Mouse (Mus musculus): ENCODE data around the gene Duoxa2. TPM values are rescaled to one million over a fixed set of nuclear protein-coding genes. Genes with fewer than 3 reads are reported as not detected.

Gene Duoxa2
- polyA plus RNA-seq, 1 experiment from 2014 or later = not detected

Other genes with a start within 250 kb of the Duoxa2 start
- gene Spg11, start 180.5 kb upstream of the Duoxa2 start, polyA plus RNA-seq (2014; fragmentation: Nextera tagmentation; extraction: Ambion mirVana) = 9.5 and 13.0 TPM in 2 replicates
- gene B2m, start 151.2 kb upstream of the Duoxa2 start, polyA plus RNA-seq (2014; fragmentation: Nextera tagmentation; extraction: Ambion mirVana) = 112 and 118 TPM in 2 replicates
- 0.17 TPM in 1 of 2 replicates, not detected in the other for gene Trim69, start 138.2 kb upstream of the Duoxa2 start, polyA plus RNA-seq (2014; fragmentation: Nextera tagmentation; extraction: Ambion mirVana)
- not detected in 2 replicates for gene Patl2, start 112.7 kb upstream of the Duoxa2 start, polyA plus RNA-seq (2014; fragmentation: Nextera tagmentation; extraction: Ambion mirVana)
- gene Terb2, start 112.6 kb upstream of the Duoxa2 start, polyA plus RNA-seq (2014; fragmentation: Nextera tagmentation; extraction: Ambion mirVana) = not detected in 2 replicates
- 17.0 and 17.1 TPM in 2 replicates for gene Sord, start 64.2 kb upstream of the Duoxa2 start, polyA plus RNA-seq (2014; fragmentation: Nextera tagmentation; extraction: Ambion mirVana)
- not detected in 2 replicates for gene Duox2, start 451 bp upstream of the Duoxa2 start, polyA plus RNA-seq (2014; fragmentation: Nextera tagmentation; extraction: Ambion mirVana)
- 0.72 and 1.0 TPM in 2 replicates for gene Duoxa1, start 14.8 kb downstream of the Duoxa2 start, polyA plus RNA-seq (2014; fragmentation: Nextera tagmentation; extraction: Ambion mirVana)
- 0.04 and 0.13 TPM in 2 replicates for gene Duox1, start 16.8 kb downstream of the Duoxa2 start, polyA plus RNA-seq (2014; fragmentation: Nextera tagmentation; extraction: Ambion mirVana)
- 6.2 and 7.9 TPM in 2 replicates for gene Shf, start 70.3 kb downstream of the Duoxa2 start, polyA plus RNA-seq (2014; fragmentation: Nextera tagmentation; extraction: Ambion mirVana)
- gene Slc28a2, start 127.6 kb downstream of the Duoxa2 start, polyA plus RNA-seq (2014; fragmentation: Nextera tagmentation; extraction: Ambion mirVana) = not detected in 2 replicates
- not detected in 2 replicates for gene Gm14085, start 186.0 kb downstream of the Duoxa2 start, polyA plus RNA-seq (2014; fragmentation: Nextera tagmentation; extraction: Ambion mirVana)